Mouse (Mus musculus) myocyte (in vitro differentiated cells): ENCODE measurements around the gene Mrpl38. TPM values are rescaled to one million over a fixed set of nuclear protein-coding genes. Genes with fewer than 3 reads are reported as not detected.

Experiments
- H3K27me3 ChIP-seq: one replicate; pipeline ENCODE4 v1.6.1; 2011; ENCODE audit not compliant: control insufficient read depth, insufficient read depth, insufficient read length
- H3K36me3 ChIP-seq: one replicate; pipeline ENCODE4 v1.6.1; 2011; ENCODE audit not compliant: control insufficient read depth, insufficient read depth
- H3K4me2 ChIP-seq: one replicate; pipeline ENCODE4 v1.6.1; 2011; ENCODE audit warnings: low read depth, control low read depth
- H3K4me3 ChIP-seq: one replicate; pipeline ENCODE4 v1.5.1; 2011; ENCODE audit warnings: mild to moderate bottlenecking, control low read depth, moderate library complexity
- H3K79me2 ChIP-seq: one replicate; pipeline ENCODE4 v1.6.1; 2011; ENCODE audit not compliant: control insufficient read depth, insufficient read depth
- H3ac ChIP-seq: one replicate; pipeline ENCODE4 v1.6.1; 2011; ENCODE audit not compliant: control insufficient read depth, insufficient read length
- CEBPB ChIP-seq: IDR thresholded peaks from 2 replicates; pipeline ENCODE4 v1.6.1; 2011; ENCODE audit warnings: mild to moderate bottlenecking, moderate library complexity; ENCODE audit not compliant: poor library complexity, insufficient read depth, severe bottlenecking
- E2F4 ChIP-seq: IDR thresholded peaks from one replicate; pipeline ENCODE4 v1.6.1; 2011; ENCODE audit warnings: mild to moderate bottlenecking, control low read depth, moderate library complexity; ENCODE audit not compliant: insufficient read depth
- MAX ChIP-seq: IDR thresholded peaks from one replicate; pipeline ENCODE4 v1.6.1; 2011; ENCODE audit warnings: low read depth, mild to moderate bottlenecking, control low read depth
- MYOD1 ChIP-seq, 3 experiments: IDR thresholded peaks; one replicate each; pipeline ENCODE4 v1.6.1; 2011; ENCODE audit warnings: control low read depth in 2 of 3, low read depth in 2 of 3, mild to moderate bottlenecking in 2 of 3, moderate library complexity in 1 of 3; ENCODE audit not compliant: insufficient read length in 2 of 3, control insufficient read depth in 1 of 3
- MYOG ChIP-seq, 3 experiments: IDR thresholded peaks; one replicate each; pipeline ENCODE4 v1.6.1; 2011; ENCODE audit warnings: control low read depth in 2 of 3, low read depth in 2 of 3, mild to moderate bottlenecking in 2 of 3; ENCODE audit not compliant: insufficient read length in 2 of 3, control insufficient read depth in 1 of 3, insufficient read depth in 1 of 3
- POLR2A ChIP-seq: IDR thresholded peaks from one replicate; pipeline ENCODE4 v1.6.1; 2011; ENCODE audit warnings: low read depth, mild to moderate bottlenecking, control low read depth, moderate library complexity; ENCODE audit not compliant: insufficient read length
- POLR2AphosphoS2 ChIP-seq: IDR thresholded peaks from one replicate; pipeline ENCODE4 v1.6.1; 2011; ENCODE audit warnings: low read depth, control low read depth; ENCODE audit not compliant: insufficient read length
- REST ChIP-seq: IDR thresholded peaks from one replicate; pipeline ENCODE4 v1.6.1; 2011; ENCODE audit warnings: mild to moderate bottlenecking, control low read depth, moderate library complexity; ENCODE audit not compliant: insufficient read depth, insufficient read length
- SRF ChIP-seq: IDR thresholded peaks from one replicate; pipeline ENCODE4 v1.6.1; 2011; ENCODE audit warnings: low read depth; ENCODE audit not compliant: control insufficient read depth, insufficient read length
- TCF12 ChIP-seq: IDR thresholded peaks from one replicate; pipeline ENCODE4 v1.6.1; 2011; ENCODE audit warnings: mild to moderate bottlenecking, control low read depth; ENCODE audit not compliant: poor library complexity, insufficient read depth, severe bottlenecking
- TCF3 ChIP-seq: IDR thresholded peaks from one replicate; pipeline ENCODE4 v1.6.1; 2011; ENCODE audit warnings: low read depth, control low read depth; ENCODE audit not compliant: insufficient read length
- USF1 ChIP-seq: IDR thresholded peaks from one replicate; pipeline ENCODE4 v1.6.1; 2011; ENCODE audit warnings: low read depth, mild to moderate bottlenecking, control low read depth, moderate library complexity
- polyA plus RNA-seq: library from polyadenylated mRNA; unstranded; fragments of >200 nt; fragmentation: generic; extraction: Trizol; gene quantifications from one replicate; pipeline ENCODE4 v1.2.1, GENCODE M21; 2012; ENCODE audit warnings: missing spikeins

Mrpl38 gene
- polyA plus RNA-seq, 1 experiment: 141 TPM

- Histone ChIP-seq H3K27me3 (no peaks in the 10 kb centered on the region), H3K79me2 (peaks cover 24% of the 10 kb centered on the region), H3ac (no peak overlapping the region), H3K4me3 (no peak overlapping the region), H3K4me2 (no peak overlapping the region), H3K36me3 (peaks cover 33% of the 10 kb centered on the region)
- TF ChIP-seq MYOD1 (IDR thresholded peaks at IDR 0.05; ENCODE audit: control insufficient read depth in 1 of 3, insufficient read length in 2 of 3, low read depth in 2 of 3): no peak
- TF ChIP-seq E2F4: no peak
- no peak for TF ChIP-seq CEBPB
- TF ChIP-seq TCF3: no peak
- no peak for TF ChIP-seq MAX
- no peak for TF ChIP-seq POLR2A
- no peak for TF ChIP-seq USF1
These were observed 54.5 kb downstream of the Mrpl38 start for GRCm38 (mm10) chr11:116084166-116084565.

GRCm38 (mm10) chr11:116083096-116083672, 55.5 kb downstream of the Mrpl38 start:
- TF ChIP-seq MYOD1 (IDR thresholded peaks at IDR 0.05; ENCODE audit: control insufficient read depth in 1 of 3, insufficient read length in 2 of 3, low read depth in 2 of 3) (no peak), SRF (no peak), E2F4 (no peak), USF1 (no peak), TCF12 (no peak), CEBPB (no peak), REST (no peak), POLR2A (no peak), MAX (no peak), TCF3 (no peak), POLR2AphosphoS2 (no peak), MYOG (IDR thresholded peaks at IDR 0.05; ENCODE audit: control insufficient read depth in 1 of 3, insufficient read depth in 1 of 3, insufficient read length in 2 of 3, low read depth in 2 of 3) (no peak)
- peaks cover 38% of the 10 kb centered on the region for H3K36me3 ChIP-seq
- H3K27me3 ChIP-seq: no peaks in the 10 kb centered on the region
- no peak overlapping the region for H3ac ChIP-seq
- no peak overlapping the region for H3K4me2 ChIP-seq
- peaks cover 24% of the 10 kb centered on the region for H3K79me2 ChIP-seq
- no peak overlapping the region for H3K4me3 ChIP-seq

Other genes starting within 250 kb of the Mrpl38 start
- gene Smim5, start 238.9 kb downstream of the Mrpl38 start, polyA plus RNA-seq: 49.4 TPM
- 7.8 TPM for gene Smim6, start 226.9 kb downstream of the Mrpl38 start, polyA plus RNA-seq
- gene Sap30bp, start 205.6 kb downstream of the Mrpl38 start, polyA plus RNA-seq: 84.9 TPM
- gene Recql5, start 205.4 kb downstream of the Mrpl38 start, polyA plus RNA-seq: 13.1 TPM
- gene Itgb4, start 164.2 kb downstream of the Mrpl38 start, polyA plus RNA-seq: 1.2 TPM
- 172 TPM for gene Galk1, start 126.1 kb downstream of the Mrpl38 start, polyA plus RNA-seq
- 502 TPM for gene H3f3b, start 110.9 kb downstream of the Mrpl38 start, polyA plus RNA-seq
- gene Unk, start 108.5 kb downstream of the Mrpl38 start, polyA plus RNA-seq: 15.3 TPM
- 9.1 TPM for gene Unc13d, start 60.9 kb downstream of the Mrpl38 start, polyA plus RNA-seq
- gene Wbp2, start 51.9 kb downstream of the Mrpl38 start, polyA plus RNA-seq: 156 TPM
- gene Trim47, start 11.7 kb downstream of the Mrpl38 start, polyA plus RNA-seq: 101 TPM
- 1.9 TPM for gene Trim65, start 7.7 kb downstream of the Mrpl38 start, polyA plus RNA-seq
- 41.7 TPM for gene Fbf1, start 29.3 kb upstream of the Mrpl38 start, polyA plus RNA-seq
- gene Ten1, start 60.0 kb upstream of the Mrpl38 start, polyA plus RNA-seq: 61.4 TPM
- gene Acox1, start 60.2 kb upstream of the Mrpl38 start, polyA plus RNA-seq: 36.4 TPM
- 0.14 TPM for gene Evpl, start 99.2 kb upstream of the Mrpl38 start, polyA plus RNA-seq
- 83.0 TPM for gene Srp68, start 135.3 kb upstream of the Mrpl38 start, polyA plus RNA-seq
- 1.5 TPM for gene Galr2, start 142.1 kb upstream of the Mrpl38 start, polyA plus RNA-seq
- gene Exoc7, start 168.4 kb upstream of the Mrpl38 start, polyA plus RNA-seq: 55.0 TPM
- gene Foxj1, start 196.5 kb upstream of the Mrpl38 start, polyA plus RNA-seq: 0.08 TPM